Mouse (Mus musculus): ENCODE measurements around the gene Zfp324.

Gene Zfp324

DNA sequence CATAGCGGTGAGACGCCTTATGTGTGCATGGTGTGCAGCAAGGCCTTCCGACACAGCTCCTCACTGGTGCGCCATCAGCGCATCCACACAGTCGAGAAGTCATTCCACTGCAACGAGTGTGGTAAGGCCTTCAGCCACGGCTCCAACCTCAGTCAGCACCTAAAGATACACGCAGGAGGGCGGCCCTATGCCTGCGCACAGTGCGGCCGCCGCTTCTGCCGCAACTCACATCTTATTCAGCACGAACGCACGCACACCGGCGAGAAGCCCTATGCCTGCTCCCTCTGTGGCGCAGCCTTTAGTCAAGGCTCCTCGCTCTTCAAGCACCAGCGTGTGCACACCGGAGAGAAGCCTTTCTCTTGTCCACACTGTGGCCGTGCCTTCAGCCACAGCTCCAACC is 5.3 kb downstream of the Zfp324 start:
- DNase-seq: no peak

DNA sequence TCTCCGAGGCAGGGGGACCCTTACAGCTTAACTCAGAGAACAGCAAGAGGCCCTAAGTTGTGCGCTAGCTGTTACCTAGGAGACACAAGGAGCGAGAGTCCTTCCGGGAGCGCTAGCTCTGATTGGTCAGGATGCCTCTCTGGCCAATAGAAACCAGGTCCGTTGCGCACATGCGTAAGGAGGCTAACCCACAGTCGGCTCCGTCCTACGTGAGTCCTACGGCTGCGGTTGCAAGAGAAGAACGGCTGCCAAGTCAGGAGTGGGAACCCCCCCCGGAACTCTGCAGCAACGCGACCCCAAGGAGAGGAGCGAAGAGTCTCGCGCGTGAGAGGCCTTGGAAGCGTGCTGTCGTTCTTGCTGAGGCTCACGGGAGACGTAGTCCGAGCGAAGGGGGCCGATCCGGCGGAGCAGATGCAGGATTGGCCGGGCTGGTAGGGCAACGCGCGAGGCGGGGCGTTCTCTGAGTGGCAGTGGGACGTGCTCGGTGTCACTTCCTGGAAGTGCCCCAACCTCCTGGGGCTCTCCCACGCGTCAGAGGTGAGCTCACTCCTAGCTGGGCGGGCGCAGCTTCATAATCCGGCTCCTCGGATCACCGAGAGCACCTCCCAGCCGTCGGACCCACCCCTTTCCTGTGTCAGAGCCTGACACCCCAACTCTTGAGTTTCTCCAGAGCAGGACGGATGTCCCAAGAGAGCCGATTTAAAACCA is 12.2 kb downstream of the Zfp324 start, which contains the start of gene Zfp446:
Zfp446 (plus strand) TSS at position 167 of the 708 bp plus-strand sequence.
- peak; percentile 91 to 96 for DNase-seq

GRCm38 (mm10) chr7:12978931-12979722 is 13.5 kb downstream of the Zfp324 start:
- DNase-seq: peak in 1 of 2 experiments; percentile 8

- no peak for DNase-seq
Measured at GRCm38 (mm10) chr7:12979776-12980175, 14.1 kb downstream of the Zfp324 start.

- no peak for DNase-seq
Measured at GRCm38 (mm10) chr7:12980291-12980690, 14.7 kb downstream of the Zfp324 start.

DNA sequence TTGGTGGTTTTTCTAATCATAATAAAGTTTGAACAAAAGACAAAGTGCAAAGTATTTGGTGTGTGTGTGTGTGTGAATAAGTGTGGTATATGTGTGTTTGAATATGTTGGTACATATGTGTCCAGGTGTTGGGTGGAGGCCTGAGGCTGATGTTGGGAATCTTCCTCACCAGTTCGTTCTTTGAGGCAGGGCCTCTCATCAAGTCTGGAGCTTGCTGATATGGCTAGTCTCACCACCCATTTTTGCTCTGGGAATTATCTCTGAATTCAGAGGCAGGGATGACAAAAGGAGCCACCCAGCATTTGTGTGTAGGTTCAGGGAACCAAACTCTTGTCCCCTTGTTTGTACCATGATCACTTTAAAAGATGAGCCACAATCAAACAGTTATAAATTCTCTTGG is 20.1 kb downstream of the Zfp324 start:
- DNase-seq: no peak

- no peak for DNase-seq
Measured at GRCm38 (mm10) chr7:12986906-12987305, 21.3 kb downstream of the Zfp324 start.

GRCm38 (mm10) chr7:12987409-12988189 is 22.0 kb downstream of the Zfp324 start:
- DNase-seq: no peak

GRCm38 (mm10) chr7:12992222-12992621 is 26.6 kb downstream of the Zfp324 start:
- peak in 1 of 2 experiments; percentile 39 for DNase-seq

DNA sequence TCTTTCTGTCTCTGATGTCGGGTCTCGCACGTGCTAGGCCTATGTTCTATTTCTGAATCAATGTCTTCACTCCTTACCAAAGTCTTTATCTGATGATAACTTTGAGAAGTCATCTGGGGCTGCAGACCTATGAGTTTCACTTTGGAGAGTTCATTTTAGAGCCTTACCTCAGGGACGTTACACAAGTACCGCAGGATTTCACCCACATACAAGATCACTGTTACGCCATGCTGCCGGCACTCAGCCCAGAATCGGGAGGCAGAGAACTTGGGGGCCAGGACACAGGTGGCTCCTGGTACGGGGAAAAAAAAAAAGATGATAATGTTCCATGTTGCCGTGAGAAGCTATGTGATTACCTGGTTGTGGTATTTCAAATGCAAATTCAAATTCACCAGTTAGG is 27.5 kb downstream of the Zfp324 start:
- no peak for DNase-seq

DNA sequence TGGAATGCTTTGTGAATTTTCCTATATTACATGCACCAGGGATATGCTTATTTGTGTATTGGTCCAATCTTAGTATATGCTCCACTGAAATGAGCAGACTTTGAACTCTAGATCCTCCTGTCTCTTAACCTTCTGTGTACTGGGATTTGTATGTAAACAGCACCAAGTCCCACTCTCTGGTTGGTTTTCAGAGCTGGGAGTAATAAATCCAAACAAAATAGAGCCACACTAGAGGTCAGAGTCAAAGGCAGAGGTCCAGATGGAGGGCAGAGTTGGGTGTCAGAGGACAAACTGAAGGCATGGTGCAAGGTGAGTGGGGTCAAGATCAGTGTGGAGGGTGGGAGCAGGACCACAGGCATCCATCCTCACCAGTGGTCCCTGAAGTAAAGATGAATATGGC is 30.2 kb downstream of the Zfp324 start:
- DNase-seq: no peak

GRCm38 (mm10) chr7:12997230-12997629 is 31.6 kb downstream of the Zfp324 start:
- no peak for DNase-seq

DNA sequence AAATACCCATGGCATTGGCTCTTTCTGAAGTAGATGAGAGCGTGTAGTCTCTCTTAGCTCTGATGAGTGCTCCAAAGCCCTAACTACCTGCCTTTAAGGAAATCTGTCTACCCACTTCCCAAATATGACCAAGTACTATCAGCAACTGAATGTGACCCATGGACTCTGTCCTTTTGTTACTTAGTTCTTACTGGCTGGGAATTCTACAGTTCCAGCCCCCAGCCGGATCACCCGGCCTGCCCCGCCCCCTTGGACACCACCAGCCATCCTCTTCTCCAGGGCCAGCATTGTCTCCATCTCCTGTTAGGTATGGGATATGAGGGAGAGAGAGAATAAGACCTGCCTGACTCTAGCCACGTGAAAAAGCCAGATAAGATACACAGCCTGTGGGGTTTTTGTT is 32.4 kb downstream of the Zfp324 start, which contains the start of gene Slc27a5:
Slc27a5 (minus strand) TSS at position 140 of the 400 bp plus-strand sequence.
- no peak for DNase-seq

DNA sequence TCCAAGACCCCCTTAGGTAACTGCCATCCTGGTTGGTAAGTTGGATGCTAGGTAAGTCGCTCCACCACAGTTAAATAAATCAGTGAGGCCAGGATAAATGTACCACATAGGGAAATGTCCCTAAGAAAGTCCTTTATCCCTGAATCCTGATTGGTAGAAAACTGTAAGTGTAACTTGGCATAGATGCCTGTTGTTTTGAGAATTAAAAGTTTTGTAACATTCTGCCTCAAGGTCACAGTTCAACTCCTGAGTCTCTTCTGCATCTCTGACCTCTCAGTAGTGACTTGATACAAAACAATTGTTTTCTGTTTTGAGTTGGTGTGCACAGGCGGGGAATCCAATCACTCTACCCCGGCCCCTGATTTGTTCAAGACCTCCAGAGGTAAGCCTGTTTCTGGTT is 33.2 kb downstream of the Zfp324 start, which contains the start of gene Trim28:
Trim28 (plus strand) TSS at position 264 of the 400 bp plus-strand sequence.
- DNase-seq: no peak

DNA sequence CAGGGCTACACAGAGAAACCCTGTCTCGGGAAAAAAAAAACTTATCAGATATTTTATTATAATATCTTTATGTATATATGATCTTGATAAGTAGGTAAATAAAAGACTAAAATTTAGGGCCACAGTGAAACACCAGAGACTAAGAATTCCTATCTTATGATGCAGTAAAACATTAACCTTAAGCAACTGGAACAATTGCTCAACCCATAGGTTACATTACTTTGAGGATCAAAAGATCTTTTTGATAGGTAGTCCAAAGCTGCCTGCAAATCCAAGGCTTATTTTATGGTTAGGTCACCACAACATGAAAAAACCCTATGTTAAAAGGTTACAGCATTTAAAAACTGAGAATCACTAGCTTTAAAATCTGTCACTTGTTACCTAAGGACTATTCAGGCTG is 35.9 kb downstream of the Zfp324 start:
- no peak for DNase-seq

DNA sequence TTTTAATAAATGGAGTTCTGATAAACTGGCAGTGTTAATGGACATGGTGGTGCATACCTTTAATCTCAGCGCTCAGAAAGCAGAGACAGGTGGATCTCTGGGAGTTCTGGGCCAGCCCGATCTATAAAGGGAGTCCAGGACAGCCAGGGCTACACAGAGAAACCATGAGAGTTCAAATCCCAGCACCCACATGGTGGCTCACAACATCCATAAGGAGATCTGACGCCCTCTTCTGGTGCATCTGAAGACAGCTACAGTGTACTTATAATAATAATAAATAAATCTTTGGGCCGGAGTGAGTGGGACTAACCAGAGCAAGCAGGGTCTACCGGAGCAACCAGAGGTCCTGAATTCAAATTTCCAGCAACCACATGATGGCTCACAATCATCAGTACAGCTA is 37.7 kb downstream of the Zfp324 start:
- DNase-seq: no peak

DNA sequence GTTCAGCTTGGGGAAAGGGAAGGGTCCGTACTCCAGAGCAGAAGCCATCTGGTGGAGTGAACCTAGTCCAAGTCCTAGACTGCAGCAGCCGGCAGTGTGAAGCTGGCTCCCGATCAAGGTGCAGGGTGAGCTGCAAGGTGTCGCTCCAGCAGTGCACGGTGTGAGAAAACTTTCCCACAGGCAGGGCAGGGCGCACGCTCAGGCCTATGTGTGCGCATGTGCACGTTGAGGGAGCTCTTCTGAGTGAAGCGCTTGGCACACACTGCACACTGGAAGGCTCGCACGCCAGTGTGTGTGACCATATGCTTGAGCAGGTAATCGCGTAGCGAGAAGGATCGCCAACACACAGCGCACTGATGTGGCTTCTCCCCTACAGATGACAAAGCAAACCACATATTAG is 40.4 kb downstream of the Zfp324 start:
- DNase-seq: no peak

DNA sequence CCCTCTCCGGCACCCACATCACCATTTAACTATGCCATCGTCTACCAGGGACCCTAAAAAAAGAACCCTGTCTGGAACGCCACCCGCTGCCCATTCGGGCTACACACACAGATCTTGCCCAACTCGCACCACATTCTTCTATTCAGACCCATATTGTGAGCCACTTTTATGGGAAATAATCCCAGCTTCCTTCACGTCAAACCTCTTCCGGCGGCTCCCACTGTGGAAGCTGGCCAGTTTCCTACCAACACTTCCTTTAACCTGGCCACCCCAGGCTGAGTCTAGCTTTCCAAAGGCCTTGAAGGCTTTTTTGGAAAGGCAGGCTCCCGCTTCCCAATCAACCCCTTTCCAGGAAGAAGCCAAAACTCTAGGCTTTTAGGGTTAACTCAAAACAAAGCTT is 40.9 kb downstream of the Zfp324 start:
- no peak for DNase-seq

- DNase-seq: no peak
Measured at GRCm38 (mm10) chr7:13007341-13008092, 41.9 kb downstream of the Zfp324 start.

DNA sequence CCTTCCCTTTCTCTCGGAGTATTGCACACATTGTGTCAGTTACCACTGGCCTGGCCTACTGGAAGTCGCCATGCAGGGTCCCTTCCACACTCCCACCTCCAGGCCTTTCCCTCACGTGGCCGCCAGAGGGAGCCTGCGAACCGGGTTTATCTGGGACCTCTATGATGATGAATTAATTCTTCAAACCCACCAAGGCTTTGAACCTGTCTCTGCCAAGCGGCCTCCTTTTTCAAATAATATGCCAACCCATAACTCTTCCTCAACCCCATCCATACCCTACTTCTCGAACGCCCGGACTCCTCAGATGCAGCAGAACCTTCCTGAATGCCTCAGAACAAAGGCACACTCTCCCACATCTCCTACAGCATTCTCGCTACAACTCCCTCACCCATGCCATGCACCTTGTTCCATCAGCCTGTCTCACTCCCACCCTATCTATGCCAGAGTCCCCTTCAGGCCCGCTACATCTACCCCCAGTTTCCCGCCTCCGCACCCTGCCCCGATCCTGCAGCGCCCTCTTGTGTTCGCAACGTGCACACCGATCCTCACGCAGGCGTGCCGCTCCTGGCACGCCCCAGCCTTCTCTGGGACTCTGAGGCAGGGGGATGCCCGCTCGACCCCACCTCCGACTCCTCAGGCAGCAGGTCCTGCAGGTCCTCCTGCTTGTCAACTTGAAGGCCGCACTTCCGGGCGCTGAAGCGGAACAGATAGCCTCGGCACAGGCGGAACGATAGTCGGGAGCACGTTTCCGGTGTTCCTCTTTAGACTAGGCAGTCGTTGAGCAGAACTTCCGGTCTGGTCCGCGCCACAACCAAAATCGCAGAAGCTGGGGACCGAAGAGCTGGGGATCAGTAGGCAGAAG is 43.7 kb downstream of the Zfp324 start:
- peak; percentile 75 to 88 for DNase-seq

All from spleen, adult 18-20 months (tissue).